Mouse (Mus musculus): ENCODE data around the gene Tkfc.

DNA sequence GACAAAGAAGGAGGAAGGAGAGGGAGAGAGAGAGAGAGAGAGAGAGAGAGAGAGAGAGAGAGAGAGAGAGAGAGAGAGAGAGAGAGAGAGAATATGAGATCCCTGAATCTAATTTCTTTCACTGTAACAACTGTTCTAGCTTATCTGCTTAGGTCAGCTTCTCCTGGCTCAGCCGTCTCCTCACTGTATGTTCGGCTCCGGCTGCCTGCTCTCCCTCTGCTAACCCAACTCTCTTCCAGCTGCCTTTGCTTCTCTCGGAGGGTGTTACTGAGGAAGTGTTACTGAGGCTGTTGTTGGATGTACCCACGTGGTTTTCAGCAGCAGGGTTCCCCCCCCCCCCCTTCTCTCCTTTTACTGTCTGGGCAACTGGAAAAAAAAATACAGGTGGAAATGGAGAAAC lies 34.6 kb upstream of the Tkfc start:
- TF ChIP-seq CTCF (IDR thresholded peaks at IDR 0.05; ENCODE audit: low read depth) (no peak), EP300 (optimal IDR thresholded peaks at IDR 0.05) (no peak)
